Mouse (Mus musculus): ENCODE data around the gene Lgals3bp. TPM values are rescaled to one million over a fixed set of nuclear protein-coding genes. Genes with fewer than 3 reads are reported as not detected.

Lgals3bp gene
- total and polyA plus RNA-seq, 3 experiments = 67.3 to 338 (median 146) TPM

DNA sequence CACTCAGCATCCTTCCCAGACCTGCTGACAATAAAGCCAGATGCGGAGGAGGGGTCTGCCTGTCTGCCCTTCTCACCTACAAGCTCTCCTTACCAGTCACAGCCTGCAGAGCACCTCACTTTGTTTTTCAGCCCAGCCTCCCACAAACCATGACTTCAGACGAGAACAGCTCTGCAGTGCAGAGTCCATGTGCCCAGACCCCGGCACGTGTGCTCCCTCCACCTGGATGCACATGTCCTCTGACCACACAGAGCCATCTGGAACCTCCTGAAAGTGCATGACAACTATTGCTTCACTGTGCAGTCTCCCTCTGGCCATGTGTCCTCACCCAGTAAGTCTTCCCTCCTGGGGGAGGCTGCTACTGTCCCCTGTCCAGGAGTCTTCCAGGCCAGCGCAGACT lies 12.4 kb upstream of the Lgals3bp start:
- TF ChIP-seq USF2 (conservative IDR thresholded peaks at IDR 0.05; ENCODE audit: low read depth, low read length) = no peak
- no peak for TF ChIP-seq NELFE (IDR thresholded peaks at IDR 0.05; ENCODE audit: low read depth, low read length)
- TF ChIP-seq BHLHE40 (IDR thresholded peaks at IDR 0.05; ENCODE audit: low read depth, low read length) = no peak
- TF ChIP-seq E2F4 (IDR thresholded peaks at IDR 0.05; ENCODE audit: insufficient replicate concordance, low read depth, low read length) = no peak
- no peak for TF ChIP-seq PAX5 (IDR thresholded peaks at IDR 0.05; ENCODE audit: low read length)
- TF ChIP-seq NRF1 (IDR thresholded peaks at IDR 0.05; ENCODE audit: low read depth, low read length) = no peak
- no peak for TF ChIP-seq IRF4 (IDR thresholded peaks at IDR 0.05; ENCODE audit: low read depth, low read length)
- no peak for TF ChIP-seq ZMIZ1 (IDR thresholded peaks at IDR 0.05; ENCODE audit: low read depth, low read length)
- no peak for TF ChIP-seq TCF12 (IDR thresholded peaks at IDR 0.05; ENCODE audit: low read depth, low read length)
- no peak for TF ChIP-seq MAX (IDR thresholded peaks at IDR 0.05; ENCODE audit: low read length)
- no peak for TF ChIP-seq EP300 (IDR thresholded peaks at IDR 0.05; ENCODE audit: low read length)
- no peaks in the 10 kb centered on the region for H3K9me3 ChIP-seq (replicated peaks; ENCODE audit: low read length)
- no peak overlapping the region for H3K4me2 ChIP-seq (ENCODE audit: insufficient read depth, low read depth, poor library complexity, severe bottlenecking)
- H3K27ac ChIP-seq (ENCODE audit: insufficient read depth, low read depth) = no peak overlapping the region
- peaks cover 18 to 27% of the 10 kb centered on the region in 2 experiments for H3K4me1 ChIP-seq (ENCODE audit: control insufficient read depth in 1 of 2, insufficient read depth in 2 of 2)
- in situ Hi-C loops (cut with MboI; ENCODE audit: low pct_ligation_motif_present, low pct_unique_long_range_greater_than_20kb, low sequenced_read_pairs) (no loop called here), dilution Hi-C loops (cut with MboI; ENCODE audit: extremely low pct_ligation_motif_present, extremely low pct_unique_long_range_greater_than_20kb, low sequenced_read_pairs) (no loop called here)
- no peak overlapping the region for H3K4me3 ChIP-seq (replicated peaks in 1 of 3; ENCODE audit: low read depth in 2 of 3, low read length in 2 of 3, poor library complexity in 1 of 3)
- H3K79me2 ChIP-seq (replicated peaks; ENCODE audit: control insufficient read depth, extremely low read depth, insufficient read depth, poor library complexity, severe bottlenecking) = peaks cover 16% of the 10 kb centered on the region
- H3K36me3 ChIP-seq (replicated peaks in 1 of 2; ENCODE audit: control insufficient read depth in 1 of 2, insufficient read depth in 1 of 2, low read length in 1 of 2) = peaks cover 63 to 83% of the 10 kb centered on the region in 2 experiments
- no peak for DNase-seq (ENCODE audit: extremely low read depth)
- no peaks in the 10 kb centered on the region for H3K27me3 ChIP-seq (replicated peaks)
- H3K9ac ChIP-seq (ENCODE audit: insufficient read depth, low read depth) = no peak overlapping the region

DNA sequence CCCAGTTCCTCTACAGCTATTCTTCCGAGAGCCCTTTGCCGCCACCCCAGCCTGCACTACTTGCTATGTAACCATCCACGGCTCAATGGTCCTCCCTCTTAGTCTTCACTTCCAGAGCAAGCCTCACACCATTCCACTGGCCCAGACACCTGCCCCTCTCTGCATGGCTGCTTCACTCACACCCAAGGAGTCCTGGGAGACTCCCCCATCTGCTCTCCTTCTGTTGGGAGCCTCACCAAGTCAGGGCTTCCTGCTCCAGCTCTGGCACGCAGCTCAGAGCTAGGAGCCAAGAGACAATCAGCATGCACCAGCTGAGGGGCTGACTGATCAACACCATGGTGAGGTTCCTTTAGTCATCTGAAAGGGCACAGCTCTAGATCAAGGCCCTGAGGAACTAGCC lies 11.2 kb upstream of the Lgals3bp start:
- no peak overlapping the region for H3K27ac ChIP-seq (ENCODE audit: insufficient read depth, low read depth)
- in situ Hi-C loops (cut with MboI; ENCODE audit: low pct_ligation_motif_present, low pct_unique_long_range_greater_than_20kb, low sequenced_read_pairs) = no loop called here
- dilution Hi-C loops (cut with MboI; ENCODE audit: extremely low pct_ligation_motif_present, extremely low pct_unique_long_range_greater_than_20kb, low sequenced_read_pairs) = no loop called here
- peaks cover 75 to 96% of the 10 kb centered on the region in 2 experiments for H3K36me3 ChIP-seq (replicated peaks in 1 of 2; ENCODE audit: control insufficient read depth in 1 of 2, insufficient read depth in 1 of 2, low read length in 1 of 2)
- DNase-seq (ENCODE audit: extremely low read depth) = no peak
- H3K79me2 ChIP-seq (replicated peaks; ENCODE audit: control insufficient read depth, extremely low read depth, insufficient read depth, poor library complexity, severe bottlenecking) = peaks cover 10% of the 10 kb centered on the region
- TF ChIP-seq ZC3H11A (IDR thresholded peaks at IDR 0.05; ENCODE audit: low read depth, low read length) = no peak
- no peak for TF ChIP-seq RCOR1 (conservative IDR thresholded peaks at IDR 0.05; ENCODE audit: low read depth, low read length)
- no peak for TF ChIP-seq SIN3A (IDR thresholded peaks at IDR 0.05; ENCODE audit: low read length)
- no peak overlapping the region for H3K4me3 ChIP-seq (replicated peaks in 1 of 3; ENCODE audit: low read depth in 2 of 3, low read length in 2 of 3, poor library complexity in 1 of 3)
- H3K4me2 ChIP-seq (ENCODE audit: insufficient read depth, low read depth, poor library complexity, severe bottlenecking) = no peak overlapping the region
- no peaks in the 10 kb centered on the region for H3K9me3 ChIP-seq (replicated peaks; ENCODE audit: low read length)
- no peak overlapping the region for H3K9ac ChIP-seq (ENCODE audit: insufficient read depth, low read depth)
- no peaks in the 10 kb centered on the region for H3K27me3 ChIP-seq (replicated peaks)
- peaks cover 18 to 25% of the 10 kb centered on the region in 2 experiments for H3K4me1 ChIP-seq (ENCODE audit: control insufficient read depth in 1 of 2, insufficient read depth in 2 of 2)

DNA sequence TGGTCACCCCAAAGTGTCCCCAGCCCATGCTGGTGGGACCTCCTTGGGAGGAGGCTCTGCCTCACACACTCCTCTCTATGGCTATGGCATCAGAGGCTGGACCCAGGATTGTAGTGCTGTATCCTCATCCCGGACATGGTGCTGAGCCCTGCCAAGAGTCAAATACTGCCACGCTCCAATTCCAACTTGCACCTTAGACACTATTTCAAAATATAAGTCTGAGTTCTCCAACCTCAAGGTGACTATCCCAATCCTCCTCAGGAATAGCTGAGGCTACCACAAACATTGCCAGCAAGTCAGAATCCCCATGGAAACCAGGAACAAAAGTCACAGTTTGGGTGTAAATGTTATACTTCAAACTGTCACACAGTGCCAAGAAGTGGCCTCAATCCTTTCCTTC lies 10.7 kb upstream of the Lgals3bp start:
- in situ Hi-C loops (cut with MboI; ENCODE audit: low pct_ligation_motif_present, low pct_unique_long_range_greater_than_20kb, low sequenced_read_pairs) = no loop called here
- H3K79me2 ChIP-seq (replicated peaks; ENCODE audit: control insufficient read depth, extremely low read depth, insufficient read depth, poor library complexity, severe bottlenecking) = peaks cover 7% of the 10 kb centered on the region; the same call in 1 of the 2 replicates
- H3K9ac ChIP-seq (ENCODE audit: insufficient read depth, low read depth) = no peak overlapping the region
- H3K4me3 ChIP-seq (replicated peaks in 1 of 3; ENCODE audit: low read depth in 2 of 3, low read length in 2 of 3, poor library complexity in 1 of 3) = no peak overlapping the region
- no peaks in the 10 kb centered on the region for H3K27me3 ChIP-seq (replicated peaks)
- no peak overlapping the region for H3K27ac ChIP-seq (ENCODE audit: insufficient read depth, low read depth)
- H3K4me1 ChIP-seq (ENCODE audit: control insufficient read depth in 1 of 2, insufficient read depth in 2 of 2) = peaks cover 13 to 20% of the 10 kb centered on the region in 2 experiments
- DNase-seq (ENCODE audit: extremely low read depth) = no peak
- H3K4me2 ChIP-seq (ENCODE audit: insufficient read depth, low read depth, poor library complexity, severe bottlenecking) = no peak overlapping the region
- H3K9me3 ChIP-seq (replicated peaks; ENCODE audit: low read length) = no peaks in the 10 kb centered on the region
- dilution Hi-C loops (cut with MboI; ENCODE audit: extremely low pct_ligation_motif_present, extremely low pct_unique_long_range_greater_than_20kb, low sequenced_read_pairs) = no loop called here
- TF ChIP-seq ZC3H11A (IDR thresholded peaks at IDR 0.05; ENCODE audit: low read depth, low read length) (no peak), MAFK (IDR thresholded peaks at IDR 0.05; ENCODE audit: insufficient replicate concordance, low read length) (no peak), SIN3A (IDR thresholded peaks at IDR 0.05; ENCODE audit: low read length) (no peak), BHLHE40 (IDR thresholded peaks at IDR 0.05; ENCODE audit: low read depth, low read length) (no peak), UBTF (IDR thresholded peaks at IDR 0.05; ENCODE audit: low read depth, low read length) (no peak), TCF12 (IDR thresholded peaks at IDR 0.05; ENCODE audit: low read depth, low read length) (no peak), POLR2AphosphoS2 (IDR thresholded peaks at IDR 0.05; ENCODE audit: low read depth, low read length) (no peak), IRF4 (IDR thresholded peaks at IDR 0.05; ENCODE audit: low read depth, low read length) (no peak), USF1 (IDR thresholded peaks at IDR 0.05; ENCODE audit: low read depth, low read length) (no peak), POLR2A (IDR thresholded peaks at IDR 0.05; ENCODE audit: low read depth, low read length) (no peak), HCFC1 (IDR thresholded peaks at IDR 0.05; ENCODE audit: low read depth, low read length) (no peak), ETS1 (conservative IDR thresholded peaks at IDR 0.05; ENCODE audit: low read depth, low read length) (no peak)
- peaks cover 80 to 100% of the 10 kb centered on the region in 2 experiments for H3K36me3 ChIP-seq (replicated peaks in 1 of 2; ENCODE audit: control insufficient read depth in 1 of 2, insufficient read depth in 1 of 2, low read length in 1 of 2)

Data from CH12.LX (cell line).